Mouse (Mus musculus) heart, embryonic 16.5 days (tissue): ENCODE measurements around the gene Nans. TPM values are rescaled to one million over a fixed set of nuclear protein-coding genes. Genes with fewer than 3 reads are reported as not detected.

Source experiments
- ATAC-seq: fragments of 200-750 bp; cut with Nextera tagmentation; replicated peaks from 2 replicates; pipeline ENCODE4 v1.8.0; 2017; ENCODE audit warnings: moderate number of reproducible peaks; ENCODE audit not compliant: insufficient read depth, low FRiP score; ENCODE audit errors: extremely low read depth
- H3K27ac ChIP-seq: fragments of 300-500 bp; sonication (generic); 2 replicates; pipeline ENCODE4 v1.5.1; 2014; ENCODE audit warnings: mild to moderate bottlenecking, low read length, control low read depth, moderate library complexity
- H3K27me3 ChIP-seq: fragments of 300-500 bp; sonication (generic); 2 replicates; pipeline ENCODE4 v1.6.1; 2014; ENCODE audit warnings: low read length, mixed read lengths; ENCODE audit not compliant: control insufficient read depth, insufficient read depth
- H3K36me3 ChIP-seq: fragments of 300-500 bp; sonication (generic); 2 replicates; pipeline ENCODE4 v1.6.1; 2014; ENCODE audit not compliant: control insufficient read depth, insufficient read depth
- H3K4me1 ChIP-seq: fragments of 300-500 bp; sonication (generic); 2 replicates; pipeline ENCODE4 v1.6.1; 2014; ENCODE audit warnings: low read length, mixed read lengths; ENCODE audit not compliant: control insufficient read depth, insufficient read depth
- H3K4me2 ChIP-seq: fragments of 300-500 bp; sonication (generic); 2 replicates; pipeline ENCODE4 v1.6.1; 2014; ENCODE audit warnings: low read depth, mild to moderate bottlenecking, control low read depth, low read length
- H3K4me3 ChIP-seq: fragments of 300-500 bp; sonication (generic); 2 replicates; pipeline ENCODE4 v1.5.1; 2014; ENCODE audit warnings: mild to moderate bottlenecking, control low read depth, low read length
- H3K9ac ChIP-seq: fragments of 300-500 bp; sonication (generic); 2 replicates; pipeline ENCODE4 v1.6.1; 2014; ENCODE audit warnings: low read length, control low read depth
- H3K9me3 ChIP-seq: fragments of 300-500 bp; sonication (generic); replicated peaks from 2 replicates; pipeline ENCODE4 v1.6.1; 2016; ENCODE audit warnings: low read length; ENCODE audit not compliant: control insufficient read depth
- WGBS: fragments of 180-500 bp; shearing (Covaris S2); extraction: QIAGEN DNeasy Blood & Tissue Kit; methylation state at CpG from one replicate; pipeline ENCODE4 v1.1.7; 2014; 5-methylcytosine and 5-hydroxymethylcytosine counted together
- polyA plus RNA-seq: library from polyadenylated mRNA; unstranded; fragments of >200 nt; fragmentation: Nextera tagmentation; extraction: Ambion mirVana; gene quantifications from 2 replicates; pipeline ENCODE4 v1.2.1, GENCODE M21; 2015

Gene Nans
- polyA plus RNA-seq, 1 experiment from 2014 or later, result 62.3 TPM

GRCm38 (mm10) chr4:46451758-46452480 is 37.1 kb upstream of the Nans start:
- H3K9ac ChIP-seq, result peak overlapping the region; percentile 98
- no peaks in the 10 kb centered on the region for H3K27me3 ChIP-seq
- peak overlapping the region; percentile 84 for H3K4me2 ChIP-seq
- no peaks in the 10 kb centered on the region for H3K36me3 ChIP-seq
- H3K4me1 ChIP-seq, result peaks cover 32% of the 10 kb centered on the region
- ATAC-seq, result peak; percentile 12
- peak overlapping the region; percentile 87 for H3K4me3 ChIP-seq
- peak overlapping the region; percentile 99 for H3K27ac ChIP-seq
- under 1% methylated on average over 110 of the region's 111 CpGs for WGBS
- no peaks in the 10 kb centered on the region for H3K9me3 ChIP-seq

GRCm38 (mm10) chr4:46452481-46452850 is 36.6 kb upstream of the Nans start:
- peak overlapping the region; percentile 98 for H3K9ac ChIP-seq
- H3K27me3 ChIP-seq, result no peaks in the 10 kb centered on the region
- under 1% methylated on average over 19 of the region's 19 CpGs for WGBS
- H3K4me3 ChIP-seq, result peak overlapping the region; percentile 87
- peak overlapping the region; percentile 84 for H3K4me2 ChIP-seq
- H3K9me3 ChIP-seq, result no peaks in the 10 kb centered on the region
- ATAC-seq, result no peak
- H3K36me3 ChIP-seq, result no peaks in the 10 kb centered on the region
- H3K27ac ChIP-seq, result peak overlapping the region; percentile 99
- H3K4me1 ChIP-seq, result peaks cover 32% of the 10 kb centered on the region

- peak overlapping the region; percentile 87 for H3K4me3 ChIP-seq
- H3K27me3 ChIP-seq, result no peaks in the 10 kb centered on the region
- 36% methylated on average over 13 of the region's 13 CpGs for WGBS
- peak overlapping the region; percentile 84 for H3K4me2 ChIP-seq
- peak overlapping the region; percentile 98 for H3K9ac ChIP-seq
- H3K9me3 ChIP-seq, result no peaks in the 10 kb centered on the region
- H3K27ac ChIP-seq, result peak overlapping the region; percentile 99; the same call in 1 of the 2 replicates
- no peaks in the 10 kb centered on the region for H3K36me3 ChIP-seq
- no peak for ATAC-seq
- peaks cover 35% of the 10 kb centered on the region for H3K4me1 ChIP-seq
Measured at GRCm38 (mm10) chr4:46452855-46453719, 36.0 kb upstream of the Nans start.

- WGBS, result 67% methylated on average over 5 of the region's 5 CpGs
Measured at GRCm38 (mm10) chr4:46454097-46454864, 34.8 kb upstream of the Nans start.

GRCm38 (mm10) chr4:46456762-46457161 is 32.3 kb upstream of the Nans start:
- no peak overlapping the region for H3K9ac ChIP-seq
- peaks cover 6% of the 10 kb centered on the region; the same call in 1 of the 2 replicates for H3K36me3 ChIP-seq
- H3K4me1 ChIP-seq, result peaks cover 29% of the 10 kb centered on the region
- H3K4me3 ChIP-seq, result no peak overlapping the region
- 81% methylated on average over 4 of the region's 4 CpGs for WGBS
- H3K27me3 ChIP-seq, result no peaks in the 10 kb centered on the region
- H3K27ac ChIP-seq, result no peak overlapping the region
- H3K4me2 ChIP-seq, result no peak overlapping the region
- ATAC-seq, result no peak
- no peaks in the 10 kb centered on the region for H3K9me3 ChIP-seq

More at GRCm38 (mm10) chr4:46454097-46454864, 34.8 kb upstream of the Nans start:
- no peak for ATAC-seq
- H3K4me2 ChIP-seq, result peak overlapping the region; percentile 3
- no peaks in the 10 kb centered on the region for H3K36me3 ChIP-seq
- peaks cover 34% of the 10 kb centered on the region for H3K4me1 ChIP-seq
- no peaks in the 10 kb centered on the region for H3K9me3 ChIP-seq
- no peak overlapping the region; the same call in 1 of the 2 replicates for H3K9ac ChIP-seq
- no peak overlapping the region for H3K27ac ChIP-seq
- H3K27me3 ChIP-seq, result no peaks in the 10 kb centered on the region
- no peak overlapping the region for H3K4me3 ChIP-seq

- Histone ChIP-seq H3K9ac (no peak overlapping the region), H3K27ac (no peak overlapping the region), H3K27me3 (no peaks in the 10 kb centered on the region), H3K9me3 (no peaks in the 10 kb centered on the region), H3K4me2 (no peak overlapping the region), H3K4me3 (no peak overlapping the region), H3K4me1 (peaks cover 29% of the 10 kb centered on the region), H3K36me3 (peaks cover 6% of the 10 kb centered on the region; the same call in 1 of the 2 replicates)
- no peak for ATAC-seq
- 92% methylated on average over 3 of the region's 3 CpGs for WGBS
Measured at GRCm38 (mm10) chr4:46457186-46457585, 31.9 kb upstream of the Nans start.

GRCm38 (mm10) chr4:46458411-46458810 is 30.6 kb upstream of the Nans start:
- peaks cover 28% of the 10 kb centered on the region for H3K4me1 ChIP-seq
- 91% methylated on average over 2 of the region's 2 CpGs for WGBS
- no peak for ATAC-seq
- H3K27me3 ChIP-seq, result no peaks in the 10 kb centered on the region
- no peak overlapping the region for H3K4me3 ChIP-seq
- H3K36me3 ChIP-seq, result peaks cover 13% of the 10 kb centered on the region
- no peaks in the 10 kb centered on the region for H3K9me3 ChIP-seq
- H3K9ac ChIP-seq, result no peak overlapping the region
- no peak overlapping the region for H3K27ac ChIP-seq
- no peak overlapping the region for H3K4me2 ChIP-seq

GRCm38 (mm10) chr4:46463130-46463830 is 25.8 kb upstream of the Nans start:
- Histone ChIP-seq H3K9me3 (no peaks in the 10 kb centered on the region), H3K27ac (no peak overlapping the region), H3K4me1 (peaks cover 8% of the 10 kb centered on the region), H3K4me3 (no peak overlapping the region), H3K4me2 (no peak overlapping the region), H3K36me3 (peaks cover 53% of the 10 kb centered on the region), H3K27me3 (no peaks in the 10 kb centered on the region), H3K9ac (no peak overlapping the region)
- 81% methylated on average over 7 of the region's 7 CpGs for WGBS
- ATAC-seq, result no peak; the same call in 1 of the 2 replicates
